Mouse (Mus musculus): ENCODE measurements around the gene Masp1. TPM values are rescaled to one million over a fixed set of nuclear protein-coding genes. Genes with fewer than 3 reads are reported as not detected.

Gene Masp1
- polyA plus RNA-seq, 1 experiment from 2014 or later: 46.1 TPM

- 0 out of 2 replicates have a peak, but pooled peaks cover 4% of the 10 kb centered on the region for H3K4me1 ChIP-seq (replicated peaks; ENCODE audit: control insufficient read depth, insufficient read depth, low read length)
- H3K4me3 ChIP-seq (replicated peaks; ENCODE audit: low read length): no peak overlapping the region
- no peak overlapping the region for H3K9ac ChIP-seq (replicated peaks; ENCODE audit: low read depth, low read length)
- H3K27me3 ChIP-seq (replicated peaks; ENCODE audit: control insufficient read depth, insufficient read depth, low read length): no peaks in the 10 kb centered on the region
- no peaks in the 10 kb centered on the region for H3K9me3 ChIP-seq (ENCODE audit: control insufficient read depth, low read length)
- H3K4me2 ChIP-seq (ENCODE audit: low read length): no peak overlapping the region
- ATAC-seq: no peak
- peaks cover 4% of the 10 kb centered on the region; the same call in 1 of the 2 replicates for H3K36me3 ChIP-seq (ENCODE audit: control insufficient read depth, insufficient read depth)
- 42% methylated on average over 3 of the region's 3 CpGs for WGBS
- H3K27ac ChIP-seq (ENCODE audit: low read length): no peak overlapping the region
Measured at GRCm38 (mm10) chr16:23482218-23482617, 38.4 kb downstream of the Masp1 start.

GRCm38 (mm10) chr16:23479872-23480603, 40.6 kb downstream of the Masp1 start:
- Histone ChIP-seq H3K36me3 (ENCODE audit: control insufficient read depth, insufficient read depth) (peaks cover 4% of the 10 kb centered on the region; the same call in 1 of the 2 replicates), H3K4me3 (replicated peaks; ENCODE audit: low read length) (no peak overlapping the region), H3K4me1 (replicated peaks; ENCODE audit: control insufficient read depth, insufficient read depth, low read length) (0 out of 2 replicates have a peak, but pooled peaks cover 4% of the 10 kb centered on the region), H3K27me3 (replicated peaks; ENCODE audit: control insufficient read depth, insufficient read depth, low read length) (no peaks in the 10 kb centered on the region), H3K27ac (ENCODE audit: low read length) (peak overlapping the region; percentile 55), H3K9ac (replicated peaks; ENCODE audit: low read depth, low read length) (no peak overlapping the region), H3K9me3 (ENCODE audit: control insufficient read depth, low read length) (no peaks in the 10 kb centered on the region), H3K4me2 (ENCODE audit: low read length) (no peak overlapping the region)
- peak; percentile 64 for ATAC-seq
- 60% methylated on average over 7 of the region's 7 CpGs for WGBS

GRCm38 (mm10) chr16:23476598-23476997, 44.0 kb downstream of the Masp1 start:
- H3K4me1 ChIP-seq (replicated peaks; ENCODE audit: control insufficient read depth, insufficient read depth, low read length): 0 out of 2 replicates have a peak, but pooled peaks cover 4% of the 10 kb centered on the region
- H3K9ac ChIP-seq (replicated peaks; ENCODE audit: low read depth, low read length): no peak overlapping the region
- H3K27ac ChIP-seq (ENCODE audit: low read length): no peak overlapping the region
- ATAC-seq: no peak
- H3K9me3 ChIP-seq (ENCODE audit: control insufficient read depth, low read length): no peaks in the 10 kb centered on the region
- no peak overlapping the region for H3K4me3 ChIP-seq (replicated peaks; ENCODE audit: low read length)
- no peak overlapping the region for H3K4me2 ChIP-seq (ENCODE audit: low read length)
- no peaks in the 10 kb centered on the region for H3K27me3 ChIP-seq (replicated peaks; ENCODE audit: control insufficient read depth, insufficient read depth, low read length)
- H3K36me3 ChIP-seq (ENCODE audit: control insufficient read depth, insufficient read depth): no peaks in the 10 kb centered on the region

GRCm38 (mm10) chr16:23475651-23476050, 45.0 kb downstream of the Masp1 start:
- Histone ChIP-seq H3K27ac (ENCODE audit: low read length) (no peak overlapping the region), H3K4me2 (ENCODE audit: low read length) (no peak overlapping the region), H3K27me3 (replicated peaks; ENCODE audit: control insufficient read depth, insufficient read depth, low read length) (no peaks in the 10 kb centered on the region), H3K9ac (replicated peaks; ENCODE audit: low read depth, low read length) (no peak overlapping the region), H3K36me3 (ENCODE audit: control insufficient read depth, insufficient read depth) (0 out of 2 replicates have a peak, but pooled peaks cover 3% of the 10 kb centered on the region), H3K9me3 (ENCODE audit: control insufficient read depth, low read length) (no peaks in the 10 kb centered on the region), H3K4me1 (replicated peaks; ENCODE audit: control insufficient read depth, insufficient read depth, low read length) (0 out of 2 replicates have a peak, but pooled peaks cover 4% of the 10 kb centered on the region), H3K4me3 (replicated peaks; ENCODE audit: low read length) (no peak overlapping the region)
- 87% methylated on average over 4 of the region's 4 CpGs for WGBS
- no peak for ATAC-seq

- no peak for ATAC-seq
- no peak overlapping the region for H3K4me2 ChIP-seq (ENCODE audit: low read length)
- H3K4me3 ChIP-seq (replicated peaks; ENCODE audit: low read length): no peak overlapping the region
- H3K36me3 ChIP-seq (ENCODE audit: control insufficient read depth, insufficient read depth): 0 out of 2 replicates have a peak, but pooled peaks cover 5% of the 10 kb centered on the region
- WGBS: 73% methylated on average over 3 of the region's 3 CpGs
- H3K27me3 ChIP-seq (replicated peaks; ENCODE audit: control insufficient read depth, insufficient read depth, low read length): no peaks in the 10 kb centered on the region
- H3K4me1 ChIP-seq (replicated peaks; ENCODE audit: control insufficient read depth, insufficient read depth, low read length): no peaks in the 10 kb centered on the region
- H3K9ac ChIP-seq (replicated peaks; ENCODE audit: low read depth, low read length): no peak overlapping the region
- H3K27ac ChIP-seq (ENCODE audit: low read length): no peak overlapping the region
- no peaks in the 10 kb centered on the region for H3K9me3 ChIP-seq (ENCODE audit: control insufficient read depth, low read length)
Measured at GRCm38 (mm10) chr16:23472046-23472445, 48.6 kb downstream of the Masp1 start.

- Histone ChIP-seq H3K9me3 (ENCODE audit: control insufficient read depth, low read length) (no peaks in the 10 kb centered on the region), H3K4me1 (replicated peaks; ENCODE audit: control insufficient read depth, insufficient read depth, low read length) (no peaks in the 10 kb centered on the region), H3K4me2 (ENCODE audit: low read length) (no peak overlapping the region), H3K27ac (ENCODE audit: low read length) (no peak overlapping the region), H3K36me3 (ENCODE audit: control insufficient read depth, insufficient read depth) (0 out of 2 replicates have a peak, but pooled peaks cover 5% of the 10 kb centered on the region), H3K9ac (replicated peaks; ENCODE audit: low read depth, low read length) (no peak overlapping the region), H3K27me3 (replicated peaks; ENCODE audit: control insufficient read depth, insufficient read depth, low read length) (no peaks in the 10 kb centered on the region), H3K4me3 (replicated peaks; ENCODE audit: low read length) (no peak overlapping the region)
- 95% methylated on average over 6 of the region's 6 CpGs for WGBS
- ATAC-seq: no peak
Measured at GRCm38 (mm10) chr16:23471551-23471950, 49.1 kb downstream of the Masp1 start.

- WGBS: 85% methylated on average over 4 of the region's 4 CpGs
- no peak for ATAC-seq
Measured at GRCm38 (mm10) chr16:23463671-23464347, 56.8 kb downstream of the Masp1 start.

GRCm38 (mm10) chr16:23458906-23459588, 61.6 kb downstream of the Masp1 start:
- H3K27me3 ChIP-seq (replicated peaks; ENCODE audit: control insufficient read depth, insufficient read depth, low read length): no peaks in the 10 kb centered on the region
- H3K9ac ChIP-seq (replicated peaks; ENCODE audit: low read depth, low read length): no peak overlapping the region
- H3K27ac ChIP-seq (ENCODE audit: low read length): no peak overlapping the region
- no peaks in the 10 kb centered on the region for H3K36me3 ChIP-seq (ENCODE audit: control insufficient read depth, insufficient read depth)
- no peaks in the 10 kb centered on the region for H3K4me1 ChIP-seq (replicated peaks; ENCODE audit: control insufficient read depth, insufficient read depth, low read length)
- 36% methylated on average over 7 of the region's 7 CpGs for WGBS
- H3K9me3 ChIP-seq (ENCODE audit: control insufficient read depth, low read length): no peaks in the 10 kb centered on the region
- H3K4me3 ChIP-seq (replicated peaks; ENCODE audit: low read length): no peak overlapping the region
- no peak overlapping the region for H3K4me2 ChIP-seq (ENCODE audit: low read length)
- ATAC-seq: no peak

More at GRCm38 (mm10) chr16:23463671-23464347, 56.8 kb downstream of the Masp1 start:
- H3K9me3 ChIP-seq (ENCODE audit: control insufficient read depth, low read length): no peaks in the 10 kb centered on the region
- H3K9ac ChIP-seq (replicated peaks; ENCODE audit: low read depth, low read length): no peak overlapping the region
- no peak overlapping the region for H3K27ac ChIP-seq (ENCODE audit: low read length)
- H3K4me1 ChIP-seq (replicated peaks; ENCODE audit: control insufficient read depth, insufficient read depth, low read length): no peaks in the 10 kb centered on the region
- no peaks in the 10 kb centered on the region for H3K36me3 ChIP-seq (ENCODE audit: control insufficient read depth, insufficient read depth)
- no peaks in the 10 kb centered on the region for H3K27me3 ChIP-seq (replicated peaks; ENCODE audit: control insufficient read depth, insufficient read depth, low read length)
- H3K4me2 ChIP-seq (ENCODE audit: low read length): no peak overlapping the region
- no peak overlapping the region for H3K4me3 ChIP-seq (replicated peaks; ENCODE audit: low read length)

GRCm38 (mm10) chr16:23457338-23457737, 63.3 kb downstream of the Masp1 start:
- Histone ChIP-seq H3K9me3 (ENCODE audit: control insufficient read depth, low read length) (no peaks in the 10 kb centered on the region), H3K27ac (ENCODE audit: low read length) (no peak overlapping the region), H3K36me3 (ENCODE audit: control insufficient read depth, insufficient read depth) (no peaks in the 10 kb centered on the region), H3K4me3 (replicated peaks; ENCODE audit: low read length) (no peak overlapping the region), H3K4me2 (ENCODE audit: low read length) (no peak overlapping the region), H3K9ac (replicated peaks; ENCODE audit: low read depth, low read length) (no peak overlapping the region), H3K27me3 (replicated peaks; ENCODE audit: control insufficient read depth, insufficient read depth, low read length) (no peaks in the 10 kb centered on the region), H3K4me1 (replicated peaks; ENCODE audit: control insufficient read depth, insufficient read depth, low read length) (no peaks in the 10 kb centered on the region)
- WGBS: 96% methylated on average over 5 of the region's 5 CpGs
- ATAC-seq: no peak
